Mouse (Mus musculus) liver, embryonic 14.5 days (tissue): Measurements from ENCODE around the gene Ythdf2.

Source experiments
- CTCF ChIP-seq: IDR thresholded peaks from 2 replicates; pipeline ENCODE4 v1.5.1; 2016; ENCODE audit warnings: antibody characterized with exemption, low read depth, control low read depth
- EP300 ChIP-seq: IDR thresholded peaks from 2 replicates; pipeline ENCODE4 v1.6.1; 2016; ENCODE audit warnings: antibody characterized with exemption, low read depth

DNA sequence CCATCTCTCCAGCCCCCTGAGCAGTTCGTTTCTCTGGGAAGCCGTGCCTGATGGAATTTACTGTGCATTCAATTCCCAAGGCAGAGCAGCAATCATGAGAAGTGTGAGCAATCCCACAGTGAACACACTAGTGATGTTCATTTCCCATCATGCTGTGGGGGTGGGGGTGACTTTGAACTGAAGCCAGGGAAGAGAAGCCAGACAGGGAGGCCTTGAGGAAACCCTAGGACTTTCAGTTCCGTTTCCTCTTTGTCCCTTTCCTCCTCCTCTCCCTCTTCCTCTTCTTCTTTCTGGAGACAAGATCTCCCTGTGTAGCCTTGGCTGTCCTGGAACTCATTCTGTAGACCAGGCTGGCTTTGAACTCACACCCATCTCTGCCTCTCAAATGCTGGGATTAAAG is 44.7 kb downstream of the Ythdf2 start:
- TF ChIP-seq CTCF (no peak), EP300 (no peak)
